Mouse (Mus musculus): ENCODE measurements around the gene Scaf1.

The Scaf1 gene

GRCm38 (mm10) chr7:44985595-44986191, 30.5 kb downstream of the Scaf1 start:
- CTCF ChIA-PET = no interaction called here

- CTCF ChIA-PET = interaction anchor here (0.7 kb wide), 1 partner anchor 380 kb away, joined by 3 read pairs; no protein-coding TSS in a partner anchor
Measured at GRCm38 (mm10) chr7:44984833-44985164, 31.4 kb downstream of the Scaf1 start.

- CTCF ChIA-PET = interaction anchor here (0.7 to 0.8 kb wide), 2 partner anchors 14 to 380 kb away, joined by 3 read pairs; partner anchors contain the start of genes Bcl2l12 and Irf3
Measured at GRCm38 (mm10) chr7:44983944-44984832, 32.0 kb downstream of the Scaf1 start.

GRCm38 (mm10) chr7:44983085-44983484, 33.1 kb downstream of the Scaf1 start:
- CTCF ChIA-PET = interaction anchor here (0.8 kb wide), 1 partner anchor 1946 kb away, joined by 3 read pairs; no protein-coding TSS in a partner anchor

- CTCF ChIA-PET = no interaction called here
Measured at GRCm38 (mm10) chr7:44981539-44981938, 34.6 kb downstream of the Scaf1 start.

GRCm38 (mm10) chr7:44978300-44978699, 37.9 kb downstream of the Scaf1 start:
- CTCF ChIA-PET = interaction anchor here (0.6 kb wide), 1 partner anchor 32 kb away, joined by 3 read pairs; no protein-coding TSS in a partner anchor

GRCm38 (mm10) chr7:44975117-44975419, 41.1 kb downstream of the Scaf1 start:
- CTCF ChIA-PET = no interaction called here

GRCm38 (mm10) chr7:44974383-44975116, 41.6 kb downstream of the Scaf1 start, which contains the start of gene Cpt1c:
Gene Cpt1c (minus strand): TSS chr7:44974851.
- CTCF ChIA-PET = no interaction called here

GRCm38 (mm10) chr7:44973415-44974130, 42.6 kb downstream of the Scaf1 start:
- CTCF ChIA-PET = no interaction called here

- CTCF ChIA-PET = no interaction called here
Measured at GRCm38 (mm10) chr7:44971142-44971541, 45.0 kb downstream of the Scaf1 start.

GRCm38 (mm10) chr7:44970231-44970691, 45.9 kb downstream of the Scaf1 start:
- CTCF ChIA-PET = interaction anchor here (0.6 kb wide), 1 partner anchor 267 kb away, joined by 4 read pairs; no protein-coding TSS in a partner anchor

GRCm38 (mm10) chr7:44966638-44967037, 49.5 kb downstream of the Scaf1 start:
- CTCF ChIA-PET = interaction anchor here (0.7 kb wide), 1 partner anchor 96 kb away, joined by 7 read pairs; no protein-coding TSS in a partner anchor

- CTCF ChIA-PET = interaction anchor here (0.7 kb wide), 1 partner anchor 96 kb away, joined by 7 read pairs; no protein-coding TSS in a partner anchor
Measured at GRCm38 (mm10) chr7:44965975-44966374, 50.2 kb downstream of the Scaf1 start.

GRCm38 (mm10) chr7:44964990-44965389, 51.2 kb downstream of the Scaf1 start:
- CTCF ChIA-PET = no interaction called here

GRCm38 (mm10) chr7:44962831-44963230, 53.3 kb downstream of the Scaf1 start:
- CTCF ChIA-PET = no interaction called here

GRCm38 (mm10) chr7:44962337-44962736, 53.8 kb downstream of the Scaf1 start:
- CTCF ChIA-PET = no interaction called here

- CTCF ChIA-PET = no interaction called here
Measured at GRCm38 (mm10) chr7:44960512-44960910, 55.7 kb downstream of the Scaf1 start.

- CTCF ChIA-PET = no interaction called here
Measured at GRCm38 (mm10) chr7:44959874-44960511, 56.2 kb downstream of the Scaf1 start.

GRCm38 (mm10) chr7:44959281-44959680, 56.9 kb downstream of the Scaf1 start:
- CTCF ChIA-PET = no interaction called here

GRCm38 (mm10) chr7:44958208-44958607, 58.0 kb downstream of the Scaf1 start:
- CTCF ChIA-PET = no interaction called here

All from spleen, embryonic (tissue).